Mouse (Mus musculus) cerebellum, adult 18-20 months (tissue): Measurements from ENCODE around the gene Psmb4.
"Not testable (repeated sequence)": the region's sequence is repeated elsewhere in the genome, so short reads cannot be mapped to it uniquely, and the experiment has no call there.

Experiments used
- DNase-seq, 2 experiments: peaks; one replicate each; pipeline ENCODE4 v3.0.0; 2021

Gene Psmb4

DNA sequence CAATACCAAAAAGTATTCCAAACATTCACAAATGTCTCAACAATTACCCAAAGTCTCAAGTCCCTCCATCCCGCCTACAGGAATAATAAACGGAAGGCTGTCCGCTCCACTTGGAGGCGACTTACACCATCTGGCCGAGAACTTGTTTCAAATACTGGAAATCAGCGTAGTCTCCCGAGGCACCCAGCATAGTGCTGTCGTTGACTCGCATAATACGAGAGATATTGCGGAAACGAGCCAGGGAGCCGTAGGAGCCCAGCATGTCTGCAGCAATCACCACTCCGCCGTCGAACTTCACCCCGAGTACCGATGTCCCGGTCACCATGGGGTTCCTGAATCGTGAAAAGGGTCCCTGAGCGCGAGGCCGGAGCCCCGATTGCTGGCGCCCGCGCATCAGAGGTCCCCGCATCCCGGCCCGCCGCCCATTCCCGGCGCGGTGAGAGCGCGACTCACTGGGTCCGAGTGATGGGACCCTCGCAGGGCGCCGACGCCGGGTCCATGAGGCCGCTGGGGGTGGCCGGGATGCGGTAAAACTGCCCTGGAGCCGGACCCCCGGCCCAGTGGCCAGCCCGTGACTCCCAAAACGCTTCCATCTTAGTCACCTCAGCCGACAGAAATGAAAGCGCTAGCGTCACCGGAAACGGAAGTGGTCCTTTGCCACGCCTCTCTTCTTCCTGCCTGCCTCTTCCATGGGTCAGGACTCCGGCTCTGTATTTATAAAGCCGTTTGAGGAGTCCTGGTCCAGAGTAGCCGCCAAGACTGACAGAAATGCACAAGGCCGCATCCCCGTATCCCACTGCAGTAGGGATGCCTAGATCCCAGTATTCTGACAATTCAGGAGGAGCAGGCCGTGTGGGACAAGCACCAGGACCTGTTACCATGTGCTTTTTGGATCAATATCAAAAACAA is at the start of gene Psmb4:
Gene Psmb4, minus strand, starts transcription at position 646 of the 909 bp plus-strand sequence.
- peak; percentile 84 to 88 for DNase-seq

DNA sequence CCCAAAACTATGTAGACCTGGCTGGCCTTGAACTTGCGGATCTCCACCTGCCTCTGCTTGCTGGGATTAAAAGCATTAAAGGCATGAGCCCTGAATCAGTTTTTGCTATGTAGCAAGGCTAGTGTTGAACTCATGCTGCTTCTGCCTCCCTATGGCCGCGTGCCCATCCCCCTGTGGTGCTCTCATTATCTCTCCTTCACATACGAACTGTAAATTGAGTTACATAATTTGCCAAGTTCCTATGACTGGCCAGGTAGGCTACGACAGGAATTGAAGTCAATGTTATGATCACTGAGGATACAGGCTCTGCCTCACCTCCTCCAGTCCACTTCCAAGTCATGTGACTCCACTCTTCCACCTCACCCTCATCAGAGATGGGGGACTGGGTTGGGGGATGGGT is 49.4 kb upstream of the Psmb4 start:
- DNase-seq, result not testable (repeated sequence)

DNA sequence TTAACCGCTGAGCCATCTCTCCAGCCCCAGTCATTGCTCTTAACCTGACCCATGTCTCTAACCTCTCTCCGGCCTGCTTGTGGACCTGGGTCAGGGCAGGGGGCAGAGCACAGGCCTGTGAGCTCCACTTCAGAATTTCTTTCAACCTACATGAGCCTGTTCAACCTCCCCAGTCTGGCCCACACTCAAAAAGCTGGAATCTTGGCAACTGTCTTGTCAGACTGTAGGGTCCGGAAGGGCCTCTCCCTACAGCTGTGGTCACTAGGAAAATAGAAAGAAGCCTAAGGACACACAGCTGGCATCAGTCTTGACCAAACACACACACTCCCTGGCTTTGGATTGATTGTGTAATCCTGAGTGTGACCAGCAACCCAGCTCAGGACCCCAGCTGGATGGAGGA is 48.6 kb upstream of the Psmb4 start:
- DNase-seq, result not testable (repeated sequence)

DNA sequence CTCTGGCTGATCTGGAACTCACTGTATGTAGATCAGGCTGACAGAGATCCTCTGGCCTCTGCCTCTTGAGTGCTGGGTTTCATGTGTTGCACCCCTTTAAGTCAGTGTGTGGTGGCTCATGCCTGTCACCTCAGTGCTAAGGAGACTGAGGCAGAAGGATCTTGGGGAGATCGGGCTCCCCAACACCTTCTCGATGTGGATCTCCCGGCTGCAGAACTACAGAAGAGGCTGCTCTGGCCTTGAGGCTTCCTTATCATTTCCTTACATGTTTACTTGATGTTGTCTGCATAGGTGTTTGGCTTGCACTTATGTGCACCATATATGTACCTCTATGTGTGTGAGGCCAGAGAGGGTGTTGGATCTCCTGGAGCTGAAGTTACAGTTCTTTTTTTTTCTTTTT is 47.8 kb upstream of the Psmb4 start:
- DNase-seq, result not testable (repeated sequence)

DNA sequence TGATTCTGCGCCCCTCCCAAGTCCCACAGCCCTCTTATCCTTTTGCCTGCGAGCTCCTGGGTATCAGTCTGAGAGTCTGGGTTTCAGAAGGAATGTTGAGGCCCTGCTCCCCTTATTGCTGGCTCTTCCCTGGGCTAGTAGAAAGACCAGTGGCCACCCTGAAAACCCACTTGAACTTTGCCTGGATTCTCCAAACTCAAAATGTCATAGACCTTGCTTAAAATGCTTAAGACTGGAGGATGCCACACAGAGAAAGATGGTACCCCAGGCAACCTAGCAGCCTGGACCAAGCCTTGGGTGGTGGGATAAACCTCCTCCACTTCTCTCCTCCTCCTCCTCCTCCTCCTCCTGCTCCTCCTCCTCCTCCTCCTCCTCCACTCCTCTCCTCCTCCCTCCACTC is 46.8 kb upstream of the Psmb4 start:
- not testable (repeated sequence) for DNase-seq

DNA sequence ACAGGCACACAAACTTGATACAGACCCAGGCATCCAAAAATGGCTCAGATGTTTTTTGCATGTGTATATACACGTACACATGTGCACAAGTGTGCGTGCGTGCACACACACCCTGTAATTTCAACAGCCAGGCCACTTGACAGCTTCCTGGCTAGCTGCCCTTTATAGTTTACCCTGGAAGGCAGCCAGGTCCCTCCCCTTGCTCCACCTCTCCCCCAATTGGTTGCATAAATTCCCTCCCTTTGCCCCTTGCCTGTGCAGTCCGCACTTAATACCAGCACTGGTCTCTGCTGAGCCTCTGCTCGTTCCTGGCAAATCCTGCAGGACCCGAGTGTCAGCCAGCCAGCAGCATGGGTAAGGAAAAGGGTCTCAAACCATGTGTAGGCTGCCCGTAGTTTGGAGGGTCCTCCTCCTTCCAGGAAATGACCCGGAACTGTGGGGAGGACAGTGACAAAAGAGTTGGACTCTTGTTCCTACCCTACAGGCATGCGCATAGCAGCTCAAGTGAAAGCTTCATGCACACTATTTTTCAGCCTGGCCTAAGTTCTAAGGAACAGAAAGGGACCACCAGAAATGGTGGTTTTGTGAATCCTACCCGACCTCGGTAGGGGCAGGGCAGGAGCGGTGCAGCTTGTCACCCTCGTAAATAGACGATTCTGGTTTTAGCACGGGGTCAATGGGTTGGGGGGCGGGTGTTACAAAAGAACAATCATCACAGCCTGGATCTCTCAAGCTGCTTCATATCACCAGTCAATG is 46.2 kb upstream of the Psmb4 start, which contains the start of gene Selenbp1:
Gene Selenbp1, plus strand, starts transcription at position 248 of the 756 bp plus-strand sequence.
- DNase-seq, result peak; percentile 26 to 27

DNA sequence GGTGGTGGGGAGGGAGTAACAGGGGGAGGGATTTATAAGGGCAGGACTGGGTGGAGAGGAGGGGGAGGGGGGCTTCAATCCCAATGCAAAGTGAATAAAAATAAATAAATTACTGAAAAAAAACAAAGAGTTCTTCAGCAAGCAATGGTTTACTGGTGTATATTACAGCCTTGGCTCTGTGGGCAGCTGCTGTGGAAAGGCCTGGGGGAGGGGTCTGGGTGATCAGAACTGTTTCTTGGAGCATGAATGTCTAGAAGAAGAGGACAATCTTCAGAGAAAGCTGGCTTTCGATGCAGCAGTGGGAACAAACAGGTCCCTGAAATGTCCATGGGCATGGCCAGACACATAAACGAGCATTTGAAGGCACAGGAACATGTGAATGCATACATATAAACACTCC is 45.5 kb upstream of the Psmb4 start:
- DNase-seq, result not testable (repeated sequence)

DNA sequence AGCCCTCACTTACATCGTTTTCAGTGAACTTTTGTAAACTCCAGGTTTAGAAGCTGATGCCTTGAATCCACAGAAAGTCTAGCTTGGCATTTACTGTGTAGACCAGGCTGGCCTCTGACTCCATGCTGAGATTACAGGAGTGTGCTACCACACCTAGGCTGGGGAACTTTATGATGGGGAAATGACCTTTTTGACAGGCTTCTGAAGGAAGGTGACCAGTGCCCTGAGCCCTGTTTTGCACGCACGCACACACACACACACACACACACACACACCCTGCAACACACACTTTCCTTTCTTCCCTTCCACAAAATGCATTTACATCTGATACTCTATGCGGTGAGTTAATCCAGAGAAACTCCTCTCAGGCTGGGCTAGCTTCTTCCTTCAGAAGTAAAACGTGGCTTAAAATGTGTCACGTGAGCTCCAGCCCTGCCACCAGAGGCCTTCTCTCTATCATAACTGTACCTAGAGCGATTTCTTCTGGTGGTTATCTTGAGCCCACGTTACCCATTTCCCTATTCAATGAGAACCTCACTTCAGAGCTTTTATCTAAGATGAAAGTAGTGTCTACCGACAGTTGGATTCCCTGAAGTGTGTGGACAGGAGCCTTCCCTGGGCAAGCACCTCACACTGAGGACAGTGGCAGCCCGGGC is 44.8 kb upstream of the Psmb4 start:
- not testable (repeated sequence) for DNase-seq

DNA sequence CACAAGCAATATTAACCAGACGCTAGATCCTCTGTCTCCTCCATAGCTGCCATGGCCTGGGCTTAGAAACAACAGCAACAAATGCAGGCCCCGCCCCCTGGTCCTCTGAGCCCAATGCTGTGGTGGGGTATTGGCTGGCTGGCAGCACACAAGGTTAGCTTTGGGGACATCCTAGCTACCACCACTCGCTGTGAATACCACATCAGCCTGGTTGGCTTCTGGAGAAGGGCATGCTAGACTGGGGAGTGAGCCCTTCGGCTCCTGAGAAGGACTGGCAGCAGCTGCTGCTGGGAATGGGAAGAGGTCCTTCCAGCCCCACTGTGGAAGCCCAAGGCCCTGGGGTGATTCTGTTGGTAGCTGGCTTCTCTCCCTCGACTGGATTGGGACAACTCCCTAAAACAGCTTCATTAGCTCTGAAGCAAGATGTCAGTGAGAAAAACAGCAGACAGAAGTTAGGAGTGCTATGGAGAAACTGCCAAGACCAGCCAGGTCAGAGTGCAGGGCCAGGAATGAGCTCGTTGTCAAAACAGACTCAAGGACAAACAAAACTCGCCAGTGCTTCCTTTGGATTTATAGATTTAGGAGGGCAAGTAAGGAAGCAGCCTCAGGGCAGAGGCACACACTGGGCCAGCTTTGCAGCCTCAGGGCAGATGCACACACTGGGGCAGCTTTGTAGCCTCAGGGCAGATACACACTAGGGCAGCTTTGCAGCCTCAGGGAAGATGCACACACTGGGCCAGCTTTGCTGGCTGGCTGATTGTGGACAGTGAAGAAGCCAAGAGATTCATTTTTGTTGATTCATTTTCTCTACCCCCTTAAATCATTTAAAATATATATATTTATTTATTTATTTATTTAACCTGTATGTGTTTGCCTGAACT is 43.9 kb upstream of the Psmb4 start:
- DNase-seq, result not testable (repeated sequence)

DNA sequence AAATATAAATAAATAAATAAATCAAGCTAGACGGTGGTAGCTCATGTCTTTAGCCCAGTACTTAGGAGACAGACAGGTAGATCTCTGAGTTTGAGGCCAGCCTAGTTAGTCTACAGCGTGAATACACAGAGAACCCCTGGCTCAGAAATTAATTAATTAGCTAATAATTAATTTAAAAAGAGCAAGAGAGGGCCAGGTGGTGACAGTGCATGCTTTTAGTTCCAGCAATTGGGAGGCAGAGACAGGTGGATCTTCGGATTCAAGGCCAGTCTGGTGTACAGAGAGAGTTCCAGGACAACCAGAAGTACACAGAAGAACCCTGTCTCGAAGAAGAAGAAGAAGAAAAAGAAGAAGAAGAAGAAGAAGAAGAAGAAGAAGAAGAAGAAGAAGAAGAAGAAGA is 42.2 kb upstream of the Psmb4 start:
- not testable (repeated sequence) for DNase-seq

DNA sequence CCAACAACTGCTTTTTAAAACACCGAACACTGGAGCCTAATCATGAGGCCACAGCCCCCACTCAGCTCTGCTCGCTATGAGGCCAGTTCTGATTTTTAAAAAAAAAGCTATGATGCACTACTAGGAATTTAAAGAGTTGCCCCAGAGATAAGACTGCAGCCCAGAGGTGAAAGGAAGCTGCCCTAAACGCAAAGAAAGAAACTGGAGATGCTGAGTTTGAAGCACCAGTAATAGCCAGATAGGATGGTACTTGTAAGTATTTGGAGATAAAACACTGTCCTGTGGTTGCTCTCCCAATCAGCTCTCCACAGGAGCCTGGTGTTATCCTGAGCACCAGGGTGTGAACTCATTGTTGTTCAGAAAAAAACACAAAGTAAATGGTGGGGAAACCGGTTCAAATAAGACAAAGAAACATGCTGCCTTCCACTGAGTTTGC is 39.6 kb upstream of the Psmb4 start:
- DNase-seq, result not testable (repeated sequence)

DNA sequence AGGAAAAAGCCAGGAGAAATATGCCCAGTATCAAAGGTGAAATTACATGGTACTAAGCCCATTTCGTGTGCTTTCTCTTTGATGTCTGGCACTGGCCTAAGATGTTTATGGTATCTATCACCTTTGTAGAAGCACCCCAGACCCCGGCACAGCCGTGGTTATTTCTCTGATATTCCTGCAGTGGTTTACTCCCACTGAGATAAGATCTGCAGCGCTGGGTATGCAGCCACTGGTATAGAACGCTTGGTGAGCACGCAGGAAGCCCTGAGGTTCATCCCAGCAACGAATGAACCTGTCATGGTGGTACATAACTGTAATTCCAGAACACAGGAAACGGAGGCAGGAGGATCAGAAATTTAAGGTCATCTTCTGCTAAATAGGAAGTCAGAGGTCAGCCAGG is 37.9 kb upstream of the Psmb4 start:
- DNase-seq, result no peak

DNA sequence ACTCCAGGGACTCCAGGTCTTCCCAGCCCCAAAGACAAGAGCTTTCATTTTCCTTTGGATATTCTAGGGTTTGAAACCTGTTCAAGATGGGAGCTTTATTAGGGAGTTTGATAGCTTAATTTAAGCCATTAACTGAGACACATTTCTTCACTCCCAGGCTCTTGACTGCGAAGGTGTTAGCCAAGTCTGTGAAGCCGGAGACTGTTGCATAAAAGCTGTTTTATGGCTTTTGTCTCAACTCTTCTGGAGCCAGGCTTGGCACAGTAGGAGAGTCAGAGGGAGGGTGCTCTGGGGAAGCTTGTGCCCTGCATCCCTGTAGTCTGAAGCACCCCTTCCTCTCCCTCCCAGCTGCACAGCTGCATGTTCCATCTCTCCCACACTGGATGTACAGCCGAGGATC is 35.6 kb upstream of the Psmb4 start:
- no peak for DNase-seq

DNA sequence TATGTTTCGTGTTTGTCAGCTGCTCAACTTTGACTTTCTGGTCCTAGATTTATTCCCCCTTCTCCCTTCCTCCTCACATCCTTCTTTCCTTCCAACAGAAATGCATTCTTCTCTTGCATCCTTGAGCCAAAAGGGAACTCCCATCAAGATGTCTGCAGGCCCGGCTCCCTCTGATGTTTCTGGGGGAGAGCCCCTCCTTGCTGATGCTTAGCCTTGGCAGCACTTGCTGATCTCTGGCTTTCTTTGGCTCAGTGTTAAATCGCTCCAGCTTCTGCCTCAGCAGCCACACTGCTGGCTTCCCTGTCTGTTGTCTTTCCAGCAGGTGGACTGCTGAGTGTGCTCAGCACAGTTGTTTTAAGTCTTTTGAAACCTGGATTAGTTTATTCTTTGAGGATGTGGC is 34.3 kb upstream of the Psmb4 start:
- no peak for DNase-seq

DNA sequence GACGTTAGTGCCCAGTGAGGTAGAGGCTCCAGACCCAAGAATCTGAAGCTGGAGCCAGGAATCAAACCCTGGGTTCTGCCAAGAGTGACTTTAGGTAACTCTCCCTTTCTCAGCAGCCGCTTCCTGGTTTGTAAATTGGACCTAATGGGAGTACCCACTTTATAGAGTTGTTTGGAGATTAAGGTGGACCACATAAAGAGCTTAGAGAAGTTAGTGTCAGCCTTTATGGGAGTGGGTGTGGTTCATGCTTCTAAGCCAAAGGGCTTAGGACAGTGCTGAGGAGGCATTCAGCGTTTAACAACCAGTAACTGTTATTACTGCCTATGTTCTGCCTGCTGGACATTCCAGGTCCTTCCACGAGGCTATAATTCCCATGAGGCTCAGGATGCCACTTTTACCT is 32.1 kb upstream of the Psmb4 start:
- DNase-seq, result no peak

DNA sequence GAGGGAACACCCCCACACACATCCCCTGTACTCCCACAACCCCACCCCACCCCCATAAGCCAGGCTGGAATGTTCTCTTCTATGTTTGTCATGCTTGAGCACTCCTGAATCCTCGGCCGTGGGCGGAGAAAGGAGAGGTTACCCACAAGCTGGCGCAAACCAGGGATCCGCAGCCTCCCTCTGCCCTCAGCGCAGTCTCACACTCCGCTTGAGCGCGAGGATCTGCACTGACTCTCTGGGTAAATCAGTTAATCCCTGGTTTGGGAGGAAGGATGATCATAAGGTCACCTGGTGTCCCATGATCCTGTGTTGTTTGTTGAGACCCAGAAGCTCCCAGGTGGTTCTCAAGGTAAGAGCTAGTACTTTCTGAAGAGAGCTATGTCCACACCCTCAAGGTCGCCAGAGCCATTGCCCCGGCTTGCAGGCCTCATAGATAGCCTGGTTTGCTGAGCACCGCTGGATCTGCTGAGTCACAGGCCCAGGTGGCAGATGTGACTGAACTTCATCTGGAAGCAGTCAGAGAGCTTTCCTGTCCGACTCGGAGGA is 31.1 kb upstream of the Psmb4 start:
- no peak for DNase-seq

DNA sequence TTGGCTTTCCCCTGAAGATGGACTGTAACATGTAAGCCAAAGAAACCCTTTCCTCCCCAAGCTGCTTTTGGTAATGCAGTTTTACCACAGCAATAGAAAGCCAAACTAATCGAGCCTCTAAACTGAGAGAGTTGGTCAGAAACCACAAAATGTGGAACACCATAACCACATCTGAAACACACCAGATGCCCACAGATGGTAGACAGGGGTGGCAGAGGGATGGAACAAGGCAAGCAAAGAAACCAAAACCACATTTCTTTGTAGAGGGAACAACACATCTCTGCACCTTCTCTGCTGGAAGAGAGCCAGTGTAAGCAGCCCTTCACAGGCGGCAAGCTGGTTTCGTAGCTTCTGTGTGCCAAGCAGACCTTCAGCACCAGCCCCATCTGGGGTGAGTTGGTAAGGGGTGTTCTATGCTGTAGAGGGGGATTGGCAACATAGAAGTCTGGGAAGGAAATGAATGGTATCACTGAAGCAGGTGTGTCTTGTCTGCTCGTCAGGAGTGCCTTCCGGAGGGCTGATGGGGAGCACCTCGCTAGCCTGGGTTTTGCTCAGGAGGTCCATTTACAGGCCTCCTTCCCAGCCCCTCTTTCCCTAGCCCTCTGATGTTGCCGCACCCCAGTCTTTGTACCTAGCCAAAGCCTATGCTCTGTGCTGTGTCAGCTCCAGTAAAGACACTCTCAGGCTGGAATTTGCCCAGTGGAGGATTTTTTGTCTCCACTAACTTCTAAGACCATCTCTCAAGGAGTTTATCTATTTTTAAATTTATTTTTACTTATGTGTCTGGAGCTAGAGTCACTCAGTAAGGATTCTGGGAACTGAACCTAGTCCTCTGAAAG is 29.4 kb upstream of the Psmb4 start:
- DNase-seq, result no peak

DNA sequence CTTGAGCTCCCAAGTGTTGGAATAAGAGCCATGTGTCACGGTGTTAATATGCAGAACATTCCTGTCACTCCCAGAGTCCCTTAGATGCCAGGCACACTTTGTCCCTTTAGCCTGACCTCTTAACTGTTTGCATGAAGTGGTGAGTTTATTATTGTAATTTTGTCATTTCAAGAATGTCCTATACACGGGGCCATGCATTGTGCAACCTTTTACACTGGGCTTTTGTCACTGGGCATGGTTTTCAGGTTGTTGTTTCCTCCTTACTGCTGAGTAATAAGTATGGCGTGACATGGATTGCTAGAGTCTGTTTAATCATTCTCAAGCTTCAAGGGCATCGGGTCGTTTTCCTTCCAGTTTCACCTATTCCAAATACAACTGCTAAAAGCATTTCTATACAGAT is 27.0 kb upstream of the Psmb4 start:
- no peak for DNase-seq

DNA sequence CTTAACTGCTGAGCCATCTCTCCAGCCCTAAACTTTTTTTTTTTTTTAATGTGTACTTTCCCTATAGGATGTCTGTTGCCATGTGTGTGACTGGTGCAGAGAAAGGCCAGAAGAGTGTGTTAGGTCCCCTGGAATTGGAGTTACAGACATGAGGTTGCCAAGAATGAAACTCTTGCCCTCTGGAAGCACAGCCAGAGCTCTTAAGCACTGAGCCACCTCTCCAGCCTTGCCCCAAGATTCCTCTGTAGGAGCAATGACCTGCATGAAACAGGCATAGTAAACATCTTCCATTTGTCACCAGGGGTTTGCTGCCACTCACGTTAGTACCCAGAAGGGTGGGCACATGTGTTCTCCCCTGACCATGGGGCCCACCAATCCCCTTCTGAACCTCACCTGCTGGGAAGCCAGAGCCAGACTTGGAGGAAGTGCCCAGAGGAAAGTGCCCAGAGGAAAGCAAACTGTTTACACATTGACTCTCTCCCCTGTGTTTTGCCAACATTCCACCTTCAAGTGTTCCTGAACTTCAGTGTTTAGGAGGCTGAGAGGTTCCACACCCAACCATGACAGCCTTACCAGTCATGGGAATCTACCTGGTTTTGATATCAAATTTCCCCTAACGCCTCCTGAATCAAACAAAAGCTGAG is 24.4 kb upstream of the Psmb4 start:
- DNase-seq, result no peak

DNA sequence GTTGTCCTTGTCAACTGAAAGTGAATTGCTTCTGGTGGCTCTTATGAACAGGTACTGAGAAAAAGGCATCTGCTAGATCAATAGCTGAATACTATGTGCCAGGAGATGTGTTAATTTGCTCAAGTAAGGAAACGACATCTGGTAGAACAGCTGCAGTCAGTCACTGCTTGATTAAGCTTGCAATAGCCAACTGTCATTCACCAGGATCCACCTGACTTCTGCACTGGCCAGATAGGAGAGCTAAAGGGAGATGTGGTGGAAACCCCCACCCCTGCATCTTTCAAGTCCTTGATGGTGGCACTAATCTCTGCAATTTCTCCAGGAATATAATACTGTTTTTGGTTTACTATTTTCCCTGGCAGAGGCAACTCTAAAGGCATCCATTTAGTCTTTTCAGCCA is 19.7 kb upstream of the Psmb4 start:
- no peak for DNase-seq
